Mouse (Mus musculus) layer of hippocampus, adult 11-12 months (tissue): ENCODE measurements around the gene Ptdss2.

ENCODE experiments used
- DNase-seq: peaks from one replicate; pipeline ENCODE4 v3.0.0; 2022; ENCODE audit warnings: low spot score

Ptdss2 gene

GRCm38 (mm10) chr7:141173323-141173850 lies 51.2 kb downstream of the Ptdss2 start:
- no peak for DNase-seq

- DNase-seq: no peak
These were observed 52.9 kb downstream of the Ptdss2 start for GRCm38 (mm10) chr7:141175068-141175467.

DNA sequence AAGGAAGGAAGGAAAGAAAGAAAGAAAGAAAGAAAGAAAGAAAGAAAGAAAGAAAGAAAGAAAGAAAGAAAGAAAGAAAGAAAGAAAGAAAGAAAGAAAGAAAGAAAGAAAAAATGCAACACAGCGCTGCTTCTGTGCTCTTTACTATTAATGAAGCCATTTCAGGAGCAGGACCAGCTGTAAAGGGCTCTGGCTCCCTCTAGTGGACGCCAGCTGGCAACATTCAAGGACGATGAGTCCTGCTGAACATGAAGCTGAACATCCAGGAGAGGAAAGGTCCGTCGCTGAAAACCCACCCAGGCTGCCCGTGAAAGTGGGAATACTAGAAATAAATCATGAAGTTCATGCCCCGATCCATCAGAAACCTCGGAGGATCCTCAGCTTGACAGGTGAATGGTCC lies 54.0 kb downstream of the Ptdss2 start:
- peak; percentile 92 for DNase-seq

DNA sequence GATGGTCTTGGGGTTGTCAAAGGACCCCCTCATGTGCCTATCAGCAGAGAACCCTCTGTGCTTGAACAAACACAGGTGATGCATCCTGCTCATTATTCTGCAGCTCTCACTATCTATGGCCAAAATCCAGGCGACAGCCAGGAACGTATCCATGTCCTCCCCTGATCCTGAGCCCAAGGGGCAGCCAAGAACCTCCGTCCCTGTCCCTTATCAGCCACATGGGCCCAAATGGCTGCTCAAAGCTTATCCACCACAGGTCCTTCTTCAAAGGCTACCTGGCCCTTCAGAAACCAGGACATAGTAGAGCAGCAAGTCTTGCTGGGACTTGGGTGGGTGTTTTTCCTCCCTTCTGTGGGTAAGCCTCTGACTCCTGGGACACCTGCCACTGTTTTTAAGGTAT lies 66.0 kb downstream of the Ptdss2 start:
- DNase-seq: no peak

- no peak for DNase-seq
These were observed 66.6 kb downstream of the Ptdss2 start for GRCm38 (mm10) chr7:141188733-141189132.

DNA sequence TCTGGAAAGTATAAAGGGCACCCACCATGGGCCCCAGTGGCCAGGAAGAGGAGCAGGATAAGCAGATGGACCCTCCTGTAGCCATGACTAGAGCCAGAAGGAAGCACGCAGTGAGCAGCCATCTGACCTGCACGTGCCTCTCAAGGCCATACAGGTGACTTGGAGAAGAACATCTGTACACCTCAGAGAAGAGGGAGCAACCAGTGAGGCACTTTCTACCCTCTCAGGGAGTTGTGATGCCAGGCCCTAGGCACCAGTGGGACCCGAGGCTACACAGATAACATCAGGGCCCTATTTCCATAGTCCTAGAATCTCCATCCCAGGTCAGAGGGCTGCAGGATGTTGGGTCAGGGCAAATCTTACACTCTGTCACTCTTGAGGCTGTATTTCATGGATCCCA lies 68.0 kb downstream of the Ptdss2 start:
- DNase-seq: no peak

DNA sequence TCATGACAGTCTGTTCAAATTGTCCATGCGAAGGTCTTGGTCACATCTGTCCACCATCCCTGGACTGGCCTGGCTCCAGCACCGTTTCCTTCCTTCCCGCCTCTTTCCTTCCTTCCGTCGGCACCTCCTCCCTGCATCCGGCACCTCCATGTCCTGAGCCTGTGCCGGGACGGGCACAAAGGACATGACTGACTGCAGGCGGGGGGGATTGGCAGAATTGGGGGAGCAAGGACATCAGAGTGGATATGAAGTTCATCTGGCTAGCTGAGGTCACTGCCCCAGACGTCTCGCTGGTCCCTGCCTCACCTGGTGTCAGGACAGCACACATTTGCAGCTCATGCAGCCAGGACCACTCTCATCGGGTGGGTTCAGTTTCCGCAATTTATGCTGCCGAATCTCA lies 68.9 kb downstream of the Ptdss2 start:
- no peak for DNase-seq

GRCm38 (mm10) chr7:141191796-141192685 lies 69.9 kb downstream of the Ptdss2 start:
- no peak for DNase-seq

DNA sequence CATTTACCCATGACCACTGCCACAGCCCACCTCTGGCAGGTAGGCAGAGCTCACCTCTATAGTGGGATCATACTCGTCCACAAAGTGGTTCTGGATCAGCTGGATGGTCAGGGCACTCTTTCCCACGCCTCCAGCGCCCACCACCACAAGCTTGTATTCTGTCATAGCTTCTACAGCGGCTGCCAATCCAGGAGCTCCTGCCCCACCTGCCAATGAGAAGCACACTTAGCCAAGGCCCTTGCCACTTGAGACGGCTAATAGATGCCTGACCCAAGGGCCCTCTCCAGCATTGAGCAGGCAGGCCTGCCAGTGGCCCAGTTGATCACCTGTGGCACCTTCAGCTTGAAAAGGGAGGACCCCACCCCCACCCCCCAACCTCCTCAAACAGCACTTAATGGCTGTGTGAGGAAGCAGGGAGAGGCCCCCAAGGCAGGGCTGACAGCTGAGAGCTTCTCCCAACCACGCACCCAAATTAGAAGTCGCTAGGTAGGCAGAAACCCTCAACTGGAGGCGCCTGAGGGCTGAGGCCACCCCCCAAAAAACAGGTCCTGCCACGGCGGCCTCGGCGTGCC lies 70.7 kb downstream of the Ptdss2 start:
- DNase-seq: no peak

DNA sequence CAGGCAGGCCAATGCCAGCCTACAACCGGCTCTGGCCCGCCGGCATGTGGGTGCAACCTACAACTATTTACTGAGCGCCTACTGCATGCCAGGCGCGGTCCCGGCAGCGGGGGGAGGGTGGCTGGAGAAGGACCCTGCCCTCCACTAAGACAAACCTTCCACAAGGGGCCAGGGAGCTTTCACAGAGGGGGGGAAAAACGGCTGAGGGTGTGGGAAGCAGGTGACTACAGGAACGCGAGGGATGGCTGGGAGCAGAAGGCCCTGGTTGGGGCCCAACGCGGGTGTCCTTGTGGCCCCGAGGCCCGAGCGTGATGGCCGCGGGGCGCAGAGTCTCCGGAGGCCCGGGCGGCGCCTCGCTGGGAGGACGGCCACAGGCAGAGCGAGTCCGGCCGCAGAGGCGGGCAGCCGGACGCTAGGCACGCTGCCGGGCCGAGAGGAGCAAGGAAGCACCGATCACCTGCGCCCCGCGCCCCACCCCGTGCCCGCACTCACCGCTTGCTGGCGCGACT lies 71.2 kb downstream of the Ptdss2 start:
- DNase-seq: peak; percentile 51

GRCm38 (mm10) chr7:141193948-141194347 lies 71.8 kb downstream of the Ptdss2 start, which contains the start of the genes Hras and Lrrc56:
TSS of gene Hras (minus strand) at chr7:141194005.
TSS of gene Lrrc56 (plus strand) at chr7:141194157.
- peak; percentile 97 for DNase-seq

DNA sequence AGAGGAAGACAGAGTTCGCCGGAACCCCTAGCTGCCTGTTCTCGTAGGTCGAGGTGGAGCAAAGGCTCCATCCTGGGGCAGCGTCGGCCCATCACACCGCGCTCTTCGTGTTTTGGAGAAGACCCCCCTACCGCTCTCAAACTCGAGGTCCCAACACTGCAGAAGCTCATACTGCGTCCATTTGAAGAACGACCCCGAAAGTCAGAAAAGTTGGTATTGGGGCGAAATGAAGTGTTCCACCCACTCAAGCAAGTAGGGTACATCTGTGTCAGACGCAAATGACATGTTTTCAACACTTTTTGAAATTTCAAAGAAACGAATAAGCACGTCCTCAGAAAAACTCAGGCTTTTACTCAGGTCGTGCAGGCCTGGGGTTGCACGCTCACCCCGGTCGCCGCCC lies 72.2 kb downstream of the Ptdss2 start:
- DNase-seq: no peak

- peak; percentile 86 for DNase-seq
These were observed 72.6 kb downstream of the Ptdss2 start for GRCm38 (mm10) chr7:141194830-141195229.

- no peak for DNase-seq
These were observed 73.6 kb downstream of the Ptdss2 start for GRCm38 (mm10) chr7:141195754-141196153.

- DNase-seq: no peak
These were observed 74.6 kb downstream of the Ptdss2 start for GRCm38 (mm10) chr7:141196619-141197282.

GRCm38 (mm10) chr7:141198121-141198520 lies 75.9 kb downstream of the Ptdss2 start:
- DNase-seq: no peak

- DNase-seq: no peak
These were observed 82.4 kb downstream of the Ptdss2 start for GRCm38 (mm10) chr7:141204546-141204945.

DNA sequence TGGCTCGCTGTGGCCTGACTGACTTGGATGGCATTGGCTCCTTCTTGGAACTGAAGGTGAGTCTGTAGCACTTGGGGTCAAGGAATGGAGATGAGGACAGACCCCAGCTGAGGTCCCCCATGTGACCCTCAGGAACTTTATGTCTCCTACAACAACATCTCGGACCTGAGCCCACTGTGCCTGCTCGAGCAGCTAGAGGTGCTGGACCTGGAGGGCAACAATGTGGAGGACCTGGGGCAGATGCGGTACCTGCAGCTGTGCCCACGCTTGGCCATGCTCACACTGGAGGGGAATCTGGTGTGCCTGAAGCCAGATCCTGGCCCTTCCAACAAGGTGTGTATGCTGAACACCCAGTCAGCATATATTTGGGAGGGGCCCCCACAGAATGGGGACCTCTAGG lies 83.3 kb downstream of the Ptdss2 start:
- no peak for DNase-seq

- DNase-seq: no peak
These were observed 84.2 kb downstream of the Ptdss2 start for GRCm38 (mm10) chr7:141206182-141206937.
